Mouse (Mus musculus): ENCODE results near the gene Insl3.

DNA sequence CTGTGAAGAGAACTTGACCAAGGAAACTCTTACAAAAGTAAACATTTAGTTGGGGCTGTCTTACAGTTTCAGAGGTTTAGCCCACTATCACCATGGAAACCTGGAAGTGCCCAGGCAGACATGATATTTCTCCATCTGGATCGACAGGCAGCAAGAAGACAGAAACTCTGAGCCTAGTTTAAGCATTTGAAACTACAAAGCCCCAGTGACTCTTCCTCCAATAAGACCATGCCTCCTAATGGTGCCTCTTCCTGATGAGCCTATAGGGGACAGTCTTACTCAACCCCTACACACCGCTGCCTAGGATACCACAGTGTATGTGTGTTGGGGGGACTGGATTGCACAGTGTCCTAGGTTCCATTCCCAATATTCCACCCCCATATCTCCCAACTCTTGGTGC lies 14.9 kb upstream of the Insl3 start:
- TF ChIP-seq POLR2A (IDR thresholded peaks at IDR 0.05; ENCODE audit: borderline replicate concordance, low read depth, low read length) (no peak), CTCF (IDR thresholded peaks at IDR 0.05; ENCODE audit: low read depth, low read length) (no peak)

Data from bone marrow macrophage, adult 2 months (primary cell).